Mouse (Mus musculus) CH12F3 (cell line): ENCODE data around the gene H6pd.

ENCODE experiments used
- in situ Hi-C: fragments of 300-500 bp; cut with MboI; formaldehyde crosslinking; loops from 2 replicates; pipeline ENCODE4 v1.14.3; 2020; ENCODE audit warnings: low sequenced_read_pairs

Gene H6pd

DNA sequence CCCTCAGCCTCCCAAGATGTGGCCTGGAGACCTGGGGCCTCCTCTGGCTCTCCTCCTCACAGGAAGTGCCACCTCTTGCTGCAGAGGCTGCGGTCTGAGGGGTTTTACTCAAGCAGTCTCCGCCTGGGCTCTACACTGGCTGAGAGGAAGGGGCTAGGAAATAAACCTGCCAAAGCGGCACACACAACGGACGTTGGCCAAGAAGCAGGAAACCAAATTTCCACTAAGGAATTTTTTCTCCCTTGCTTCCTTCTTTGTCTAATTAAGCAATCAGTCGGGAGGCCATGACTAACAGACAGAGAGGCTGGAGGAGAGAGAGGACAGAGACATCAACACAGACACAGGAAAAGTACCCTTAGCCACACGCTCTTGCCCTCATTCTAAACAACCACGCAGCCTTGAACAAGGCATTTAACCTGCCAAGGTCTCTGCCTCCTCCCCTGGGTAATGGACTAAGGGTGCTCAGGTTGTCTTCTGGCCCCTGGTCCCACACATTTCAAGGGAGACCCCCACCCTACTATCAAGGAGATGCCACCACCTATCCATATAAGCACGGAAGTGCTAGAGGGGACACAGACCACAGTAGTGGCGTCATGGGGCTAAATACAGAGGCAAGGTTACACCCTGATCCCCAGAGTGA lies 7.5 kb downstream of the H6pd start:
- in situ Hi-C loops = no loop called here

DNA sequence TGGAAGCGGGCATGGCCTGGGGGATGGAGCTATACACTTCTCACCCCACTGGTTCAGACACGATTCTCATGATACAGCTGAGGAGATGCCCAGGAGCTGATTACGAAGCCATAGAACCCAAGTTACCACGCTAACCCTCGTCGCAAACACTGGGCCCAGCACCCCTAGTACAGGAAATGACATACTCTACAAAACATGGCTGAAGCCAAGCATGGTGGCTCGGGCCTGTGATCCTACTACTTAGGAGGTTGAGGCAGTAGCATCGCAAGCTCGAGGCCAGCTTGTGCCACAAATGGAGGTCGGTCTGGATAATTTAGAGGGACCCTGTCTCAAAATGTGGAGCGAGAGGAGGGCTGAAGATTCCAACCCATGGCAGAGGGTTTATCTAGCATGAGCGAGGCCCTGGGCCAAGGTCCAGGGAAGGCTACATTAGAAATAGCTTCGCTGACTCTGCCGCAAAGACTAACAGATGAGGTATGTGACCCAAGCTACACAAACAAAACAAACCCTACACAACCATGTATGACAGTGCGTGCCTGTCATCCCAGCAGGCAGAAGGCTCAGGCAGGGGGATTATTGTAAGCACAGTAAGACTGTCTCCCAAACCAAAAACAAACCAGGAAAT lies 8.8 kb downstream of the H6pd start:
- in situ Hi-C loops = no loop called here

DNA sequence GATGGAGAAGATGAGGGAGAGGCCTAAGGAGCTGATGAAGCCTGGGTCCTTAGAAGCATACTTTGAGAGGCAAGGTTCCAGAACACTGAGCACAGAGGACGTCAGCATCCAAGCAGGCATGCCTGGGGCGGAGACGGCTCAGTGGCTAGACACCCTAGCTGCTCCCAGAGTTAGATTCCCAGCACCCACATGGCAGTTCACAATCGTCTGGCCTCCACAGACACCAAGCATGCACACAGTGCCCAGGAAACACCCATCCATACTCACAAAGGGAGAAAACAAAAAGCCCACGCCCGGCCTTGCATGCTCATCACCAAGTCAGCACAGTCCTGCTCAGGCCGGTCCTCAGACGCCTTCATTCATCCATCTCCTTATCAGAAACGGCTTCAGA lies 9.3 kb downstream of the H6pd start:
- in situ Hi-C loops = no loop called here

DNA sequence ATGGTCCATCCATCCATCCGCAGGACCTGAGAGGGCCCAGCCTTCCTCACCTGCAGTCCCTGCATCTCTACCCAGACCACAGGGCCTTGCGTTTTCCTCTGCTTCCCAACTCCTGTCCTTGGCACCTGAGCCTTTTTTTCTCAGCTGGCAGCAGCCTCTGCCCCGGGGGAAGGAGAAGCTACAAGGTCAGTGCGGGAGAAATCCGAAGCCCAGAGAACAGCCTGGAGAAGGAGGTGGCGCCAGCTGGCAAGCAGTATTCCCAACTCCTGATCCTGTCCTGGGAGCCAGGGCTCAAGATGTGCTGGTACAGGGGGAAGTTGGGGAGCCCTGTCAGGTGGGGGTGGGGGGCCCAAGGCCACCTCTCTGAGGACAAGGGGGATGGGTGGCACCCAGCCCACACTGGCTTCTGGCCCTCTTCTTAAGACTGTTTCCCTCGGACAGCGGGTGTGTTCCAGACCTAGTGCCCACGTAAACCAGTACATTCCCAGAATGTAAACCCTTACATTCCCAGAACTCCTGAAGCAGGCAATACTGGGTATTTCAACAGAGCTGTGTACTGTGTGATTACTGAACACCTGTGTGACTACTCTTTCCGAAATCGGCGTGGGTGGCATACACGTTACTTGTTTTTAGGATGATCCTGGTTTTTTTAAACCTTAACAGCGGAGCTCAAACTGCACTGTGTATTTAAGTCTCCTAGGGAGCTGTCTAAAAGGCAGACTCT lies 9.9 kb downstream of the H6pd start:
- in situ Hi-C loops = no loop called here

DNA sequence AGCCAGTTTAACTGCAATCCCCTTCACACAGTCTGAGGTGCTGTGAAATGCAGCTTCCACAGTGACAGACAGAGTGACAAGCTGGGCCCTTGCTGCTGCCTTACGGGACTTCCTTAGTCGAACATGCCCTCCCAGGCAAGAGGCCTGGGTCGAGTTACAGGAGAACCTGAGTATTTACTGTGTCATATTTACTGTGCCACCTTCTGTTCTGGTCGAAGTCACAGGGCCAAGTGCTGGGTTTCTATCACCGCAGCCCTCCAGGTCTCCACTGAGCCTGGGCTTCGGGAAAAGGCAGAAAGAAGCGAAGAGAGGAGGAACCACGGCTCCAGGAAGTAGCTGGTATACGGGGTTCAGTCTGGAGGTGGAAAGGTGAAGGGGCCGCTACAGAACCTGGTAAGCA lies 10.8 kb downstream of the H6pd start:
- in situ Hi-C loops = no loop called here

DNA sequence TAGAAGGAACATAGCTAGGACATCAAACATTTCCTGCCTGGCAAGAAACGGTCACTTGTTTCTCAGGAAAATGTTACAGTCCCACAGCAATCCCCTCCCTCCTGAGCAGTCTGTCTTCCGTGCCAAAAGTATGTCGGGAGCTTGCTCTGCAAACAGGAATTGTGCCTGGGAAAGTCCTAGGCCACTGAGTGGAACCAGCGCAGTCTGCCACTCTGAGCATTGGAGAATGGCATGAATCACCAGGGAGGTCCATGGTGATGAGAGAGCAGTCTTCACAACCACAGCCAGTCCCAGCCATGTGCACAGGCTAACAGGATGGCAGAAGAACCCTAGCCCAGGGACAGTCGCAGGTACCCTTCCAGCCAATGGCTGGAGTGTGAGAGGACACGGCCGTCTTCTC lies 12.4 kb downstream of the H6pd start:
- in situ Hi-C loops = no loop called here

DNA sequence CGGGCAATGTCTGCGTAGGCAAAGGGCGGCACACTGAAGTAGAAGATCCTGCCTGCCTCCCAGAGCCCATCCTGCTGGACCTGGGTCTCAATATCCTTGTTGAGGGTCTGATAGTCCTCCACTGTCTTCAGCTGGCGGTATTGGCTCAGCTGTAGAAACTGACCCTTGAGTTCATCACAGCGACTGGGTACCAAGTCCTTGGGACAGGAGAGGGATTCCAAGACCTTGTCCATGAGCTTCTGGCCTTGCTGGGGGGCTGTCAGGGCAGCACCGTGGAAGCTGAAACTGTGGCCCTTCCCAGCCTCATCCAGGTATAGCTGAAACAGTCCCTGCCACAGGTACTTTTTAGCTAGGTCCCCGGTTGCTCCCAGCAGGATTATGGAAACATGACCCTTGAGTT lies 12.9 kb downstream of the H6pd start:
- in situ Hi-C loops = no loop called here

DNA sequence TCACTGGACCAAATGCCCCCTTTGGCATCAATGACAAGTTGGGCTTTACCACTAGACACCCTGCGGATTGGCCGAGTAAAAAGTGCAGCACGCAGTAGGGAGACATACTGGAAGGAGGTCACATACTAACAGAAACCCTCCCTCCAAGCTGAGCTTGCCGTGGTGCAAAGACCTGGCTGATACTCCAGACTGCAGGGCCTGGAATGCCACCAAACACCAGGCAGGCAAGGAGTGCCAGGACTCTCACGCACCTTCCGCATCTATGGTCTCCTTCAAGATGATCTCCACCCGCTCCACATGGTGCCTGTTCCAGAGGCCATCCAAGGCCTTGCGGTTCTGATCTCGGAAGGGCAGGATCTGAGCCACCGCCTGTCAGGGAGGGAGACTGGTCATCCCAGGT lies 14.6 kb downstream of the H6pd start:
- in situ Hi-C loops = no loop called here

DNA sequence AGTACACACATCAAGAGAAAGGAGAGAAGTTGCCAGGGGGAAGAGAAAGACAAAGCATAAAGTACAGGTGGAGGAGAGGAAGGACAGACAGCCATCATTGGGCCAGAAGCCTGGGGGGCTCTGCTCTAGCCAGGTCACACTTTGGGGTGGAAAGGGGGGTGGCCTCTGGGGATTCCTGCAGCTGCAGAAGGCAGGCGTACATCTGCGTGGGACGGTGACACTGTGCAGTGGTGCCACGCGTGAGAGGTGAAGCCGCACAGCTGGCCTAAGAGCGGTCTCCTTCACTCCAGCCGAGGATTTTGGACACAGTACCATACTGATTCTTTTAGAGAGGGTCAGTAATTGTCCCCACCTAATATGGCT lies 16.2 kb downstream of the H6pd start:
- in situ Hi-C loops = no loop called here

DNA sequence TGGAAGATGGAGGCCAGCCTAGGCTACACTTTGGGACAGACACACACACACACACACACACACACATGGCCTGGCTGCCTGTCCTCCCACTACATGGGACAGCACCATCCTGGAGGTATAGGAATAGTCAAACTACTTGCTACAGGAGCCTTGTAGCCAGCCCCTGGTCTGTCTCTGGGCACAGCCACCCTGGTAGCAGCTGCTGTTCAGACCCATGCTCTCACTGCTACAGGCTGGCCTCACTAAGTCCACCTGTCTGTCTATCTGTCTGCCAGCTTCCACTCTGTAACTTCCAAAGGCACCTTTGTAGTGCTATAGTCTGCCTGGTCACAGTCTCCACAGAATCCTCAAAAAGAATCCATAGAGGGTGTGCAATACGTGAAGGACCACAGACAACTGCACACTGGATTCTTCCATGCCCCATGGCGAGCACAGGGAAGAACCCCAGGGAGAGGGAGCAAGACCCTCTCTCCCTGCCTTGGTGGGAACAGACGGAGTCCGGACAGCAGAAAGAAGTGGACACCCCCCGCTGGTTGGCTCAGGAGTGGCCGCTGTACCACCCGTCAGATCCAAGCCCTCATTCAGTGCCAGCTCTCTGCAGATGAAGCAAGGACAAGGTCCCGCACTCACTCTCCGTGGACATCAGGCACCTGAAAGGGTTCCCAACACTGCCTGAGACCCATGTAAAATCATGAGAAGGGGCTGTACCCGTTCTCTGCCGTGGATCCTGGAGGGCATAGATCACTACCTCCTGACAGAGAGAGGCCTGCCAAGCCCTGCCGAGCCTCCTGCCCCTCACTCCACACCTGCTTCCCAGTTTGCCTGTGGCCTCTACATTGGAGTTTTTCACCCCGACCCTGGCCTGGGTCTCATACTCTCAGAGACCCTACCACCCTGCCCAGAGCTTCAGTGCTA lies 16.8 kb downstream of the H6pd start:
- in situ Hi-C loops = no loop called here

DNA sequence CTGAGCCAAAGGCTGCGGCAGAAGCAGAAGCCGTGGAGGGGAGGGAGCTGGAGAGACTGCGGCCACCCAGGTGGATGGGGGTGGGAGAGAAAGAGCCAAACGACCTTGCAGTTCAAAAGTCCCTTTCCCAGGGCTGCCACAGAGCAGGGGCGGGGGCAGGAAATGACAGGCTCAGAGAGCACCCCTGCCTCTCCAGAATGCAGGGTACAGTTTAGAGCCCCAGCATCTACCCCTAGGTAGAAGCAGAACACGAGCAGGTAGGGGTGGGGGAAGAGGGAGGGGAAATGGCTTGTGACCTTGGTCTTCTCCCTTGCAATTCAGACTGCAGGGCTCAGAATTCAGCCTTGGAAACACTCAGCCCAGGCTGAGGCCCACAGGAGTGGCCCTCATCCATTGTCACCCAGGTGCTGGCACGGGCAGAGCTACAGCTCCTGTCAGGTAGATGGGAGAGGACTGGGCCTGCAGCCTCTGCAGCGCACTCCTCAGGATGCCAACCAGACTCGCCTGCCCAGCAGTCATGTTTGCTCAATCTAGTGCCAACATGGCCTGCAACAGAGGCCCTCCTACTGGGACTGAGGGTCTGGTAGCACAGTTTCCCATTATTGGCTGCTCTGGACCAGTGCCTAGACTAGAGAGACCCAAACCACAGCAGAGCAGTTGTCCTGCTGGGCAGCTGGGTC lies 17.7 kb downstream of the H6pd start:
- in situ Hi-C loops = no loop called here

DNA sequence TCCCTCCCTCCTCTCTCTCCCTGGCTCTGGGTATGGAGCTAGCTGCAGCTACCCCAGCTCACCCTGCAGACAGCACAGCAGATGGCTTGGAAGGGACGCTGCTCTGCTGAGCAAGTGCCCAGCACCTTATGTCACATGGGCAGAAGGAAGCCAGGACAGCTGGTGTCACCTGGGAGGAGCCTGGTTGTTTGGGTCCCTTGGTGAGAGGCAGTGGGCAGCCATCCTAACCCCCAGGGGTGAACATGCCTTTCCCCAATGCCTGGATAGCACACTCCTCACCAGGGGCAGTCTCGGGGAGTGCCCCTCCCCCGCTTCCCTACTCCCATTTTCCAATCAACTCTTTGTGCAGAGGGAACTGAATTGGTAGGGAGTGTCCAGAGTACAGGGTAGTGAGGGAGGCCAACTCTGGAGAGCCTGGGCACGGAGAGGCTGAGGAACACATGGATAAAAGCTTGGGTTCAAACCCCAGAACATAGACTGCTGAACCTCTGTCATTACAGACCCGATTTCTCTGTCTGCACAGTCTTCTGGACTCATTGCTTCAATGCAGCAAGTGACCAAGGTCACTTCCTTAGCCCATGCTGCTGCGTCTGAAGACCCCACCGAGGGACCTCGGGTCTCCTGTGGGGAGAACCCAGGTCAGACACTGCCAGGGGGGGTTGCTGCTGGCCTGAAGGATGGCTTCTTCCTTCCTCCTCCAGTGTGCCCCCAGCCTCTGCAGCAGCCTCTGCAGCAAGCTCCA lies 18.4 kb downstream of the H6pd start:
- in situ Hi-C loops = no loop called here

DNA sequence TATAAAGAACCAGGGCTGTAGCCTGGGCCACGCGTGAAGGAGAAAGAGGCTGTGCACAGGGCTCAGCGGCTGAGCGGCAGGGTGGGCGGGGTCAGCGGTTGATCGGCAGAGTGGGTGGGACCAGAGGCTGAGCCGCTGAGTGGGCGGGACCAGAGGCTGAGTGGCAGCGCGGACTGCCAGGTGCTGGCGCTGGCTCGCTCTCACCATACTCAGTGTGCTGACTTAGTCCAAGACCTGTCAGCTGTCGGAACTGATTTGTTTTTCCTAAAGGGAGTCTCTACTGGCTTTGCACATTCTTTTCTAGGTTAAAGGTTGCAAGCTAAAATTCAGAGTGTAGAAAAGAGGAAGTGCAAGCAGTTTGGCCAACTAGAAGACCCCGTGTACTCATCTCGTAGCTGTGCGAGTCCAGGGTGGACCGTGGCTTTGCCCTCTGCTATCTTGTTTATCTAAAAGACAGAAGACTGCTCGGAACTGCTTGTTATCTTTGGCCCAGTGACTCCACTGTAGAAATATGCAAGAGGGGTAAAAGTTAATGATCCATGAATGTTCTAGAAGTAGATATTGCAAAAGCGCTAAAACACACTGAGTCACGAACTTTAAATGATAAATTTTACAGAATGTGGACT lies 19.8 kb downstream of the H6pd start:
- in situ Hi-C loops = no loop called here

DNA sequence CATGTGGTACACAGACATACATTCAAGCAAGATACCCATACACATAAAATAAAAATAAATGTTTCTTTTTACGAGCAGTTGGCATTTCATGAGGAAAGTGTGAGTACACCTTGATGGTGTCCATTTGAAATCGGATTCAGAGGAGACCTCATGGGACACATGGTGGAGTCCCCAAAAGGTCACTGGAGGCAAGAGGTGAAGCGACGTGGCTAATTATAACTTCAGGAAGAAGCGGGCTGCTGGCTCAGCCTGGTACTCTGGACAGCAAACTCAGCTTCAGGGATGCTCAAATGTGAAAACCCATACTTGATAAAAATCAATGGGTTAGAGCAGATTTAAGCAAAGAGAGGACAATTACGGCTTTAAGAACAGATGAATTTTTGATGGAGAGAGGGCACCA lies 20.5 kb downstream of the H6pd start:
- in situ Hi-C loops = no loop called here

DNA sequence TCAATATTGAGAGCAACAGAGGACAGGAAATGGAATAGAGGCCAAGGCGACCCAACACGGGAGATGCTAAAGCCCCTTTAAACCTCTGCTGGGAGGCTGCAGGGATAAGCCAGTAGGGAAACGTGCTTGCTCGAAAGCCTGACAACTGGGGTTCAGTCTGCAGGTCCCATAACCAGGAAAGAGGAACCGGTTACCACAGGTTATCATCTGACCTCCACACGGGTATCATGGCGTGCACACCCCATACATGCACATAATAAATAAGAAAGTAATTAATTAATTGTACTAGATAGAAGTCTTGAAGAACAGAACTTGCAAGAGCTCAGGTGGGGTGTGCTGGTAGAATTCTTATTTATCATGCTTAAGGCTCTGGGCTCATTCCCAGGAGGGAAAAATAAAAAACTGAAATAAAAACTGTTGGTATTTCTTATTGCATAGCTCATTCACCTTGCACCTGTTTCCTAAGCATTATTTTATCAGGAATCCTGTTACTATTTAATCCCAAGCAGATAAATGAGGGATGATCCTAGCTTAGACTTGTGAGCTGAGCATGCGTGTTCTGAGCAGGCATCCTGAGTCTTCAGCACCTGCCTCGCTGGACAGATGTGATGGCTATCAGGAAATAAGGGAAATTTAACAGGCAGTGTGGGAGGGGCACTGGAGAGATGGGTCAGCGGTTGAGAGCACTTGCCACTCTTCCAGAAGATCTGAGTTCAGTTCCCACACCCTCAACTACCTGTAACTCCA lies 22.0 kb downstream of the H6pd start:
- in situ Hi-C loops = no loop called here

DNA sequence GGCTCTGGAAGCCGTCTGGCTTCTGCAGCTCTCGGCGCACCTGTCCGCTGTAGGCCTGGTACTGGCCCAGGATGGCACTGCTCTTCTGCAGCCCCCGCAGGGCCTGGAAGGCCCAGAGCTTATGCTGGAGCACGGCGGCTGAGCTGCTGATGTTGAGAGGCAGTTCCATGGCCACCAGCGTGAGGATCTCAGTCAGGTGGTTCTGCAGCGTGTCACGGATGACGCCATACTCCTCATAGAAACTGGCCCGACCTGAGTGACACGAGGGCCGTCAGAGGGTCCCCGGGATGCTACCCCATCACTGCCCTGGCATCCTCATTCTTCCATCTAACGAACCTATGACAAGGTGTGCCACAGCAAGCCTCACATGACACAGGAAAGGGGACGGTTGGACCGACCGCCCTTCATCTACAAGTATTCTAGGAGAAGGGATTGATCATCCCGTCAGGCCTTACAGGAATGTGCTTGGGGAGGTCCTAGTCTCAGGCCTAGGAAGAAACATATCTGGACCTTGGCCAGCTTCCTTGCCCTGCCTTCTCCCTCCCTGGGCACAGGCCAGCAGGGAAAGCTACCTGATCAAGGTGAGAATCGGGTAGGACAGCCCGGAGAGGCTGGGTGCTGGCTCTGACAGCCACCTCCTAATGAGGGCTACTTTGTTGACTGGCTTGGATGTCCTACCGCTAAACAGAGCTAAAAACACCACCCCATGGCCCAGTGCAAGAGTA lies 24.7 kb downstream of the H6pd start:
- in situ Hi-C loops = no loop called here

DNA sequence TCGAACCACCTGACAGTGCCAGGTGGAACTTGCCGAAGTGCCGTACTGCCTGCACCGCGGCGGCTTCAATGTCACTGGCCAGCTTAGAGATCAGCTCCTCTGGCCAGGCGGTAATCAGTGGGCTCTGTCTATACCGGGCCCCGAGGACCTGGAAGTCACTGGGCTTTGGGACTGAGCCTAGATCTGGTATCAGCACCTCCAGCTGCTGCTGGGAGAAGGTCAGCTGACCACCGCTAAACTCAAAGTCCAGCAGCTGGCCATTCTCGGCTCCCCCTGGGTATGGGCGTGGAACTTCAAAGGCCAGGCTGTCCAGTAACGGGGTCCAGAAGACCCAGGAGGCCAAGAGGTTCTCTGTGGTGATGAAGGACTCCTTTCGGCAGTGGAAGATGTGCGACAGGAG lies 26.7 kb downstream of the H6pd start:
- in situ Hi-C loops = no loop called here

DNA sequence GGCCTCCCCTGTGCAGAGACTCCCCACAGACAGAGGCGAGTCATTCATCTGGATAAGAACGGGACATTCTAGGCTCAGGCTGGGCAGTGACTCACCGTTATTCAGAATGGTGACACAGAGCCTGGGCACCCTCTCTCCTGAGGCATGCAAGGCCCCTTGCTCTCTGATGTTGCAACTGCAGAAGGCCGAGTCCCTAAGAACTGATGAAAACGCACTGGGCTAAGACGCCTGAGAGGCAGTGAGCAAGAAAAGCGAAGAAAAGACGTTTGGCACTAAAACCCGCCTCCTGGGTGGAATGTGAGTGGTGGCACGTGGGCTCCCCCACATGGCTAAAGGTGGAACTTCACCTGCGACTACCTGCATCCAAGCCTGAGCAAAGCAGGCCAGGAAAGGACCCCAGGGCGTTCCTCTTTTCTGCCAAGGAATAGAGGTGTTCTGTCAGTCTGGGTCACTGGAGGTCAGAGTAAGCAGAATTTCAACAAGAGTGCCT lies 29.0 kb downstream of the H6pd start:
- in situ Hi-C loops = loop anchor here (10.0 kb wide), 1 partner anchor 175 kb away; no protein-coding TSS in a partner anchor
